Mouse (Mus musculus) liver, embryonic 14.5 days (tissue): ENCODE measurements around the gene Tomm22.

ENCODE experiments used
- CTCF ChIP-seq: IDR thresholded peaks from 2 replicates; pipeline ENCODE4 v1.5.1; 2016; ENCODE audit warnings: antibody characterized with exemption, low read depth, control low read depth
- EP300 ChIP-seq: IDR thresholded peaks from 2 replicates; pipeline ENCODE4 v1.6.1; 2016; ENCODE audit warnings: antibody characterized with exemption, low read depth

DNA sequence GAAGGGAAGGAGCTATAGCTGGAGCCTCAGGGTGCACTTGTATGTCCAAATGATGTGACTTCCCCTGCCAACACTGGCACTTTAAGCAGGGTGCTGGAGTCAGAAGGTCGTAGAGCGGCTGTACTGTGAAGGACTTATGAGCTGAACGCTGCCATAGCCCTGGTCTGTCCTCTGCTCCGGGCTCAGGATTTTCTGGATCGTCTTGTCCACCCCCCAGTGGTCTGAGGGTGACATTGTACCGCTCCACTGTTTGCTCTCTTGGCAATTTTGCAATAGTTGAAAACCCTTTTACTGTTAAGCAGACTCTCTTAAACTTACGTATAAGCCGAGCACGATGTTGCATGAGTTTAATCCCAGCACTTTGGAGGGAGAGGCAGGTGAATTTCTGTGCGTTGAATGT is 1.5 kb upstream of the Tomm22 start:
- TF ChIP-seq CTCF (peak; percentile 21; the same call in 1 of the 2 replicates), EP300 (no peak)
